Mouse (Mus musculus) kidney, embryonic 14.5 days (tissue): Measurements from ENCODE around the gene Egln2. TPM values are rescaled to one million over a fixed set of nuclear protein-coding genes. Genes with fewer than 3 reads are reported as not detected.

ENCODE experiments used
- ATAC-seq: fragments of 200-750 bp; cut with Nextera tagmentation; 2 replicates; pipeline ENCODE4 v1.8.0; 2017; ENCODE audit warnings: moderate number of reproducible peaks, mild to moderate bottlenecking, moderate TSS enrichment, moderate library complexity; ENCODE audit not compliant: low FRiP score, low TSS enrichment
- H3K27ac ChIP-seq: fragments of 300-500 bp; sonication (generic); 2 replicates; pipeline ENCODE4 v1.5.1; 2014; ENCODE audit warnings: low read depth, mild to moderate bottlenecking, low read length, moderate library complexity, mixed read lengths
- H3K27me3 ChIP-seq: fragments of 300-500 bp; sonication (generic); 2 replicates; pipeline ENCODE4 v1.6.1; 2014; ENCODE audit warnings: mild to moderate bottlenecking, low read length; ENCODE audit not compliant: control insufficient read depth, insufficient read depth
- H3K36me3 ChIP-seq: fragments of 300-500 bp; sonication (generic); 2 replicates; pipeline ENCODE4 v1.6.1; 2014; ENCODE audit warnings: low read length, mixed read lengths; ENCODE audit not compliant: control insufficient read depth, insufficient read depth
- H3K4me1 ChIP-seq: fragments of 300-500 bp; sonication (generic); 2 replicates; pipeline ENCODE4 v1.6.1; 2014; ENCODE audit warnings: low read length, mixed read lengths; ENCODE audit not compliant: control insufficient read depth, insufficient read depth
- H3K4me2 ChIP-seq: fragments of 300-500 bp; sonication (generic); replicated peaks from 2 replicates; pipeline ENCODE4 v1.6.1; 2014; ENCODE audit warnings: low read depth, mild to moderate bottlenecking, low read length
- H3K4me3 ChIP-seq: fragments of 300-500 bp; sonication (generic); 2 replicates; pipeline ENCODE4 v1.5.1; 2014; ENCODE audit warnings: mild to moderate bottlenecking, low read length
- H3K9ac ChIP-seq: fragments of 300-500 bp; sonication (generic); 2 replicates; pipeline ENCODE4 v1.6.1; 2014; ENCODE audit warnings: low read depth, mild to moderate bottlenecking, low read length, moderate library complexity
- H3K9me3 ChIP-seq: fragments of 300-500 bp; sonication (generic); 2 replicates; pipeline ENCODE4 v1.6.1; 2016; ENCODE audit warnings: low read length; ENCODE audit not compliant: control insufficient read depth
- WGBS: fragments of 180-500 bp; shearing (Covaris S2); extraction: QIAGEN DNeasy Blood & Tissue Kit; methylation state at CpG from one replicate; pipeline ENCODE4 v1.1.7; 2014; 5-methylcytosine and 5-hydroxymethylcytosine counted together
- microRNA counts: library from miRNA; unstranded; fragments of <30 nt; microRNA quantifications from one replicate; lab custom pipeline; 2017
- microRNA-seq: library from miRNA; unstranded; fragments of <30 nt; microRNA quantifications from one replicate; pipeline ENCODE4, GENCODE M21; 2016
- polyA plus RNA-seq: library from polyadenylated mRNA; unstranded; fragments of >200 nt; fragmentation: Nextera tagmentation; extraction: Ambion mirVana; gene quantifications from 2 replicates; pipeline ENCODE4 v1.2.1, GENCODE M21; 2014

Egln2 gene
- polyA plus RNA-seq, 1 experiment from 2014 or later = 37.8 TPM

GRCm38 (mm10) chr7:27111987-27112386 lies 54.6 kb downstream of the Egln2 start:
- Histone ChIP-seq H3K4me3 (no peak overlapping the region), H3K4me1 (no peaks in the 10 kb centered on the region), H3K27ac (no peak overlapping the region), H3K27me3 (no peaks in the 10 kb centered on the region), H3K9me3 (no peaks in the 10 kb centered on the region), H3K36me3 (no peaks in the 10 kb centered on the region), H3K9ac (no peak overlapping the region), H3K4me2 (no peak overlapping the region)
- WGBS = 69% methylated on average over 3 of the region's 3 CpGs
- no peak for ATAC-seq

DNA sequence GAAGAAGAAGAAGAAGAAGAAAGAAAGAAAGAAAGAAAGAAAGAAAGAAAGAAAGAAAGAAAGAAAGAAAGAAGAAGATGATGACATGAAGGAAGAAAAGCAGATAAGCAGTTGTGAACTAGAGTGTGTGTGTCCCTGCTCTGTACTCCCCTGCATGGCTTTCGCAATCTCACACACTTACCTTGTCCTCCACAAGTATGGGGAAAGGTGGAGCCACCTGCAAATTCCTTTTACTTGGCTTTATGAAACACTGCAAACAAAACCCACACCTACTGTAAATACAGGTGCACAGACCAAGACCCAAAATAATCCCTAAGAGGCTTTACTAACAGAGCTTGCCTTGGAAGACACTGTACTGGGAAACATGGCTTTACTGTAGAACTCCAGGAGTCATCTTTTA lies 55.6 kb downstream of the Egln2 start:
- ATAC-seq = no peak
- WGBS = 83% methylated on average over 1 of the region's 1 CpGs
- no peak overlapping the region for H3K27ac ChIP-seq
- no peak overlapping the region for H3K9ac ChIP-seq
- H3K4me3 ChIP-seq = no peak overlapping the region
- H3K36me3 ChIP-seq = no peaks in the 10 kb centered on the region
- no peaks in the 10 kb centered on the region for H3K4me1 ChIP-seq
- no peaks in the 10 kb centered on the region for H3K27me3 ChIP-seq
- no peak overlapping the region for H3K4me2 ChIP-seq
- H3K9me3 ChIP-seq = no peaks in the 10 kb centered on the region

GRCm38 (mm10) chr7:27110327-27110726 lies 56.3 kb downstream of the Egln2 start:
- Histone ChIP-seq H3K4me3 (no peak overlapping the region), H3K4me2 (no peak overlapping the region), H3K27me3 (no peaks in the 10 kb centered on the region), H3K36me3 (no peaks in the 10 kb centered on the region), H3K27ac (no peak overlapping the region), H3K9ac (no peak overlapping the region), H3K4me1 (no peaks in the 10 kb centered on the region), H3K9me3 (no peaks in the 10 kb centered on the region)
- ATAC-seq = no peak

MicroRNA genes within 50 kb of the gene (microRNA counts, 519-probe panel; counts per million panel counts)
- microRNA mmu-miR-1191 (lab: Ali Mortazavi, UCI) = not detected

Small RNA genes lying within 50 kb of the gene (microRNA-seq; reads per million reads assigned to microRNA genes)
- 4.6 reads per million, percentile 19 among the genes with 10 or more reads in this experiment for gene Mir1191
- not detected for gene Mir3101

Other genes with a start within 250 kb of the Egln2 start
- not detected in 2 replicates for gene Cyp2a22, start 227.4 kb downstream of the Egln2 start, polyA plus RNA-seq
- gene Cyp2a12, start 137.7 kb downstream of the Egln2 start, polyA plus RNA-seq = not detected in 2 replicates
- gene Cyp2f2, start 46.9 kb downstream of the Egln2 start, polyA plus RNA-seq = not detected in 2 replicates
- gene Cyp2t4, start 13.1 kb downstream of the Egln2 start, polyA plus RNA-seq = not detected in 2 replicates
- 51.5 and 60.2 TPM in 2 replicates for gene Rab4b, start 12.1 kb upstream of the Egln2 start, polyA plus RNA-seq
- gene Gm21983, start 14.3 kb upstream of the Egln2 start, polyA plus RNA-seq = not detected in 2 replicates
- 24.5 and 30.8 TPM in 2 replicates for gene Mia, start 14.4 kb upstream of the Egln2 start, polyA plus RNA-seq
- 2.9 and 4.5 TPM in 2 replicates for gene BC024978, start 29.0 kb upstream of the Egln2 start, polyA plus RNA-seq
- gene Snrpa, start 29.5 kb upstream of the Egln2 start, polyA plus RNA-seq = 322 and 327 TPM in 2 replicates
- gene Itpkc, start 61.9 kb upstream of the Egln2 start, polyA plus RNA-seq = 4.2 and 5.2 TPM in 2 replicates
- 15.9 and 17.1 TPM in 2 replicates for gene Coq8b, start 66.2 kb upstream of the Egln2 start, polyA plus RNA-seq
- 9.1 and 10.8 TPM in 2 replicates for gene Numbl, start 91.6 kb upstream of the Egln2 start, polyA plus RNA-seq
- 23.4 and 26.0 TPM in 2 replicates for gene Ltbp4, start 170.9 kb upstream of the Egln2 start, polyA plus RNA-seq
- gene Shkbp1, start 189.2 kb upstream of the Egln2 start, polyA plus RNA-seq = 38.4 and 41.0 TPM in 2 replicates
- 1.9 TPM in 1 of 2 replicates, not detected in the other for gene Gm20479, start 190.6 kb upstream of the Egln2 start, polyA plus RNA-seq